ENCODE assay signal across 25 mouse cellular contexts in the genomic region with DNA sequence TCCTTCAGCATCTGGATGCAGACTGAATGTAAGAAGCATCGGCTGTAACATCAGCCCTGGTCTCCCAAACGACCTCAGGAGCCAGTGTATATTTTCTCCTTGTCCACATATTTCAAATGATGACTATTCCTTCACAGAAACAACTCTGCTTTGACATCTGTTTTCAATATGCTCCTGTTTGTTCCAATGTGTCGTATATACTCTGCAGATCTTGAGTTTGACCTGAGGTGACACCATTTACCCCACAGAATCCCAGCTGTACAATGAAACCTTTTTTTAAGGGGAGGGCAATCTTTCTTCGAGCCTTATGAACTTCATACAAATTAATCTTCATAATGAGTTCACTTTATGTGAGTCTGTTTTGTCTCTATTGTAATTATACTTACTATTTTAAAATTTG.
DNase-seq lines count a peak whose midpoint lies in the region; ATAC-seq lines count a peak whose summit lies in the region.
"Had no signal": no experiment of that assay in that cellular context is flagged by ENCODE, and none has a peak within 500 bp of the region (broad histone marks: within the 10 kb centered on the region; RNA-seq: fewer than 3 reads in every experiment).

No protein-coding gene starts in this region.

- H3K4me3 ChIP-seq in kidney, embryonic 16.5 days (ENCODE audit: low read length), result no peak overlapping the region
- no peak overlapping the region for H3K4me3 ChIP-seq in limb, embryonic 10.5 days
- no peak overlapping the region for H3K4me3 ChIP-seq in forebrain, embryonic 11.5 days (ENCODE audit: low read depth, low read length)
- H3K4me3 ChIP-seq: embryonic facial prominence, embryonic 13.5 days; gastrocnemius, adult 2 months; layer of hippocampus, adult 2 months; limb, embryonic 12.5 days; lung, embryonic 15.5 days had no signal

- H3K27ac ChIP-seq in kidney, embryonic 16.5 days (ENCODE audit: low read length), result 0 out of 2 replicates have a peak overlapping the region, but pooled peaks have one; percentile 10
- H3K27ac ChIP-seq in limb, embryonic 10.5 days, result peak overlapping the region; percentile 70
- no peak overlapping the region for H3K27ac ChIP-seq in forebrain, embryonic 11.5 days (ENCODE audit: low read depth, low read length)
- H3K27ac ChIP-seq: embryonic facial prominence, embryonic 13.5 days; gastrocnemius, adult 2 months; layer of hippocampus, adult 2 months; limb, embryonic 12.5 days; liver, embryonic 14.5 days; lung, embryonic 15.5 days; macrophage had no signal

- H3K4me1 ChIP-seq in kidney, embryonic 16.5 days (ENCODE audit: insufficient read depth, low read length), result 0 out of 2 replicates have a peak, but pooled peaks cover 3% of the 10 kb centered on the region
- peaks cover 22% of the 10 kb centered on the region for H3K4me1 ChIP-seq in limb, embryonic 10.5 days
- H3K4me1 ChIP-seq in forebrain, embryonic 11.5 days (replicated peaks; ENCODE audit: control insufficient read depth, insufficient read depth, low read length), result no peaks in the 10 kb centered on the region
- H3K4me1 ChIP-seq: lung, embryonic 15.5 days had no signal

- no peak for DNase-seq in kidney, adult 9 months
- DNase-seq in adipocyte (ENCODE audit: low spot score) (peak; percentile 8), liver (no peak)
- DNase-seq in embryo, embryonic 9.5 days (ENCODE audit: extremely low spot score), result peak; percentile 32
- peak; percentile 34 for DNase-seq in limb, embryonic 10.5 days (ENCODE audit: low spot score)
- DNase-seq in adrenal gland, postnatal 10 days, result no peak
- no peak for DNase-seq in forebrain, embryonic 11.5 days (ENCODE audit: low spot score)
- DNase-seq: adrenal gland, adult 8-10 months; cerebellum, adult 11-12 months; cerebellum, postnatal 14 days; gastrocnemius, adult 2 months; heart, postnatal 10 days; kidney, adult 2 months; right cerebral cortex, postnatal 4 days; thymus, postnatal 25 days had no signal

- no peak for ATAC-seq in kidney, embryonic 16.5 days (ENCODE audit: low FRiP score, low TSS enrichment)
- no peak for ATAC-seq in forebrain, embryonic 11.5 days (replicated peaks; ENCODE audit: low FRiP score)
- ATAC-seq: hindbrain, embryonic 16.5 days had no signal

- no peaks in the 10 kb centered on the region for H3K27me3 ChIP-seq in kidney, embryonic 16.5 days (ENCODE audit: insufficient read depth, low read length)
- no peaks in the 10 kb centered on the region for H3K27me3 ChIP-seq in limb, embryonic 10.5 days (ENCODE audit: low read depth, poor library complexity, severe bottlenecking)
- no peaks in the 10 kb centered on the region for H3K27me3 ChIP-seq in forebrain, embryonic 11.5 days (ENCODE audit: control insufficient read depth, insufficient read depth, low read length)
- H3K27me3 ChIP-seq: embryonic facial prominence, embryonic 13.5 days; limb, embryonic 12.5 days; lung, embryonic 15.5 days had no signal

- WGBS in kidney, embryonic 16.5 days, result 24% methylated on average over 4 of the region's 4 CpGs
- WGBS in limb, embryonic 10.5 days, result 13% methylated on average over 4 of the region's 4 CpGs
- WGBS in forebrain, embryonic 11.5 days, result 76% methylated on average over 4 of the region's 4 CpGs

- no peak overlapping the region for H3K9ac ChIP-seq in kidney, embryonic 16.5 days (replicated peaks; ENCODE audit: low read length)
- H3K9ac ChIP-seq in forebrain, embryonic 11.5 days (ENCODE audit: low read length), result no peak overlapping the region
- H3K9ac ChIP-seq: embryonic facial prominence, embryonic 13.5 days; limb, embryonic 12.5 days; liver, embryonic 14.5 days; lung, embryonic 15.5 days had no signal

- H3K36me3 ChIP-seq in kidney, embryonic 16.5 days (ENCODE audit: insufficient read depth, low read length), result no peaks in the 10 kb centered on the region
- H3K36me3 ChIP-seq in limb, embryonic 10.5 days, result no peaks in the 10 kb centered on the region
- H3K36me3 ChIP-seq in forebrain, embryonic 11.5 days (ENCODE audit: control insufficient read depth, insufficient read depth, low read length), result no peaks in the 10 kb centered on the region
- H3K36me3 ChIP-seq: embryonic facial prominence, embryonic 13.5 days; limb, embryonic 12.5 days; lung, embryonic 15.5 days had no signal

- H3K4me2 ChIP-seq in kidney, embryonic 16.5 days (replicated peaks; ENCODE audit: low read depth, low read length), result no peak overlapping the region
- H3K4me2 ChIP-seq in forebrain, embryonic 11.5 days (ENCODE audit: low read depth, low read length, severe bottlenecking), result no peak overlapping the region
- H3K4me2 ChIP-seq: embryonic facial prominence, embryonic 13.5 days; heart, embryonic 11.5 days; limb, embryonic 12.5 days; lung, embryonic 15.5 days; midbrain, embryonic 11.5 days had no signal

- no peaks in the 10 kb centered on the region for H3K9me3 ChIP-seq in kidney, embryonic 16.5 days (ENCODE audit: low read length)
- H3K9me3 ChIP-seq in limb, embryonic 10.5 days (replicated peaks), result no peaks in the 10 kb centered on the region
- H3K9me3 ChIP-seq in forebrain, embryonic 11.5 days (ENCODE audit: control insufficient read depth, low read length), result no peaks in the 10 kb centered on the region
- H3K9me3 ChIP-seq: embryonic facial prominence, embryonic 13.5 days; limb, embryonic 12.5 days; lung, embryonic 15.5 days had no signal

Comparison
In these comparisons a context has a peak if more than half of its experiments do, and no peak if none do; other contexts are left out.
1. DNase-seq: peak in adipocyte (single experiment), embryo, embryonic 9.5 days (single experiment) and limb, embryonic 10.5 days (single experiment); none in kidney, adult 9 months (single experiment), liver (single experiment), adrenal gland, postnatal 10 days (single experiment) and forebrain, embryonic 11.5 days (single experiment).